Mouse (Mus musculus) regulatory T cell (primary cell): ENCODE measurements around the gene Olfr700.
"Not testable (repeated sequence)": the region's sequence is repeated elsewhere in the genome, so short reads cannot be mapped to it uniquely, and the experiment has no call there.

Experiments
- in situ Hi-C: fragments of 300-600 bp; cut with MboI, MseI; formaldehyde crosslinking; loops from one replicate; pipeline ENCODE4 v1.15.1; 2025; ENCODE audit warnings: high pct_unique_total_duplicates

Olfr700 gene

DNA sequence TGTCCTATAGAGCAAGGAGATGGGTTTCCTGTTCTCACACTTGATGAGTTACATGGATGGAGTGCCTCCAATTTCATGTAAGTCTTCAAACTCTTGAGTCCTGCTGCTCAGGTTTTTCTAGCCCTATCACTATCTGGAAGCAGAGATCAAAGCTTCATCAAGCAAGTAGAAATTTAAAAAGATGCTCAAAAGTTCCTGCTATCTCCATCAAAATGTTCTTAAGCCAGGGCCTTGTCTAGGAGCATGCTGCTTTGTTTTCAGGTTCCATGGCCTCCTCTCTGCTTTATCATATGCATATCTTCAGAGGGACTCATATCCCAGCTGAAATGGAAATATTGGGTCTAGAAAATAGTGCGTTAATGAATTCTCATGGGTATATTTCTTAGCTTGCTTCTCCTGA, at the start of gene Olfr700:
Gene Olfr700, minus strand, starts transcription at position 101 of the 400 bp plus-strand sequence.
- in situ Hi-C loops: no loop called here

DNA sequence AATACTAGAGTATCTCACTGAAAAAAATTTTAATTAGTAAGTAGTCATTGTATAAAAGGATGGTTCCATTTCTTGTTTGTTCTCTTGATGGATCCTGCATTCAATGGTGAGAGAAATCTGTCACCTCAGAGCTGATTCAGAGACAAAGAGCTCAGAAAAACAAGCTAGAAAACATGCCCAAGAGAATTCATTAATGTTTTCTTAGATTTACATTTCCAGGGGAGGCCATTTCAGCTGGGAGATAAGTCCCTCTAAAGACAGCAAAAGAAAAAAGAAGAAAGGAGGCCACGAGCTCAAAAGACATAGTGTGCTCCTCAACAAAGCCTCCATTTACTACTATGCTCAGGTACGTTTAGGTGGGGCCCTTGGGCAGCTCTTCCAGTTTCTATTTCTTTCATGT, 34.4 kb upstream of the Olfr700 start, which contains the start of gene Olfr703:
Gene Olfr703, plus strand, starts transcription at position 301 of the 400 bp plus-strand sequence.
- in situ Hi-C loops: no loop called here

DNA sequence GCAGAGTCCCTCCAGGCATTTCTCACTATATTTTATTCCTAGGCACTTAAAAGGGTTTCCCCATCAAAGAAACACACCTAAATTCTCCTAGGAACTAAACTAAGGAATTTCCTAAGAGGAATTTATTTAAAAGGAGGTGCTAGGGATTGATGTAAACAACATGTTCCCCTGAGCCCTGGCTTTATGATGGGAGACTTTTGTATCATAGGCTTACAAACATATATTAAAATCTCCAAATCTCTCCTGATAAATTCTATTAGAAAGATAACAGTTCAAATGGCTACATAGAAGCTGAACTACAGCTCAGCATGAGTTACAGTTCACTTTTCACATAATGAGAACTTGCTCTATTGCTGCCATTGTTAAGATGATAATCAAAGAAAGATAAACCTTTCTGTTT, 25.2 kb upstream of the Olfr700 start, which contains the start of gene Olfr702:
Gene Olfr702, minus strand, starts transcription at position 101 of the 400 bp plus-strand sequence.
- in situ Hi-C loops: no loop called here

- in situ Hi-C loops: no loop called here
These were observed 9.8 kb upstream of the Olfr700 start for GRCm38 (mm10) chr7:106818414-106818813.

- in situ Hi-C loops: no loop called here
These were observed 7.1 kb upstream of the Olfr700 start for GRCm38 (mm10) chr7:106815775-106816174.

GRCm38 (mm10) chr7:106813829-106814228, 5.2 kb upstream of the Olfr700 start, which contains the start of gene Olfr701:
Olfr701 (plus strand) TSS chr7:106814129.
- in situ Hi-C loops: no loop called here

GRCm38 (mm10) chr7:106793098-106793497, 15.5 kb downstream of the Olfr700 start, which contains the start of gene Olfr699:
Olfr699 (minus strand) TSS chr7:106793198.
- in situ Hi-C loops: no loop called here

DNA sequence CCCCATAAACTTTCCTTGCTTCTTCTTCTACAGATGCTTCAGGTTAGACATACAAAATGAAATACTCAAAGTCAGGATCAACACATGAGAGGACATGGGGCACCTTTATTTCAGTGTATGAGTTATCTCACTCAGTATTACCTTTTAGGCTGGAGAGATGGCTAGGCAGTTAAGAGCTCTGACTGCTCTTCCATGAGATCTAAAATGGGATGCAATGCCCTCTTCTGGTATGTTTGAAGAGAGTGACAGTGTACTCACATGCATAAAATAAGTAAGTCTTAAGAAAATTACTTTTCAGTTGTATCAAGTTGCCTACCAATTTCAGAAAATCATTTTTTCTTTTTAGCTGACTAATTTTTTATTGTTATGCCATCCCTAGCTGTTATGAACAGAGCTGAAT, 20.3 kb downstream of the Olfr700 start:
- in situ Hi-C loops: no loop called here

DNA sequence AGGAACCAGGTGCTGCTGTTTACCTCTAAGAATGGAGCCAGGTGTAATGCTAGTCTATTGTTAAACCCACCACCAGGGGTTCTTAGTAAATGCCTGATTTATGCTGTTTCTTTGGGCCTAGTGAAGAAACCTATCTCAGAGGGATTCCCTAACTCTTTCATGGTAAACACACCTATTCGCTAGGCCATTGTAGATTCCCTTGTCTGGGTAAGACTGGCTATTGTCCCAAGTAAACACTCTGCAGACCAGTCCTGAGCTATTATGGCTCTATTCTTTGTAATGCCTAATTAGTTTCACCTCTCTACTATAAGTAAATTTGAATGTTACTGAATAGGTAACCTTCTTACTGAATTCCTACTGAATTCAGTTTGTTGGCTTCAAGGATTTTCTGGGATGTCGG, 47.6 kb downstream of the Olfr700 start:
- in situ Hi-C loops: not testable (repeated sequence)

- in situ Hi-C loops: loop anchor here (10.0 kb wide), 1 partner anchor 1434 kb away; no protein-coding TSS in a partner anchor
These were observed 49.8 kb downstream of the Olfr700 start for GRCm38 (mm10) chr7:106758800-106759199.
